Mouse (Mus musculus): ENCODE results near the gene Bcor.

DNA sequence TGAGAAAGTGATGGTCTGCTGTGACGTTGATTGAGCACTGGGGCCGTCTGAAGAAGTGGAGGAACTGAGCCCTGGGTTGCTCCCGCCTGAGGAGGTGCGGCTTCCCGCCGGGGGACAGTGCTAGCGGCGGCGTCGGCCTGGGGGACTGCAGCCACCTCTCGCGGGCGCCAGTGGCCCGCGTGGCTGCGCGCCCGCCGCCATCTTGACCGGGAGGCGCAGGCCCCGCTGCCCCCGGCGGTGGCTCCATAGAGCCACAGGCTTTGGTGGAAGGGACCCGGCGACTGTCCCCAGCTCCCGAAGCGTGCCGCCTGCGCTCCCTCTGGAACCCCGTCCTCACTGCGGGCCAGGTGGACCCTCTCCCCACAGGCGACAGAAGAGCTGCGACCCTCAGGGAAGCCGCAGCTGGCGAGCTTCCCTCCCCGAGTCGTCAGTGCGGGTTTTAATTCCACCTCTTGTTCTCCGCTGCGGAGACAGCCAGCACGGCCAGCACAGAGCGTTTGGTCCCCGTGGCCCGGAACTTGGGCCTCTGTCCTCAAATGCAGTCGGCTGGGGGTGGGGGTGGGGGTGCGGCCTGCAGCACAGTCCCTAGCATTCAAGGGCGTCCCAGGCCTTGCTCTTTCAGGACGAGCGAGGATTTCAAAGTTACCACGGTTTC is 19.9 kb downstream of the Bcor start:
- no peak for TF ChIP-seq CTCF (IDR thresholded peaks at IDR 0.05; ENCODE audit: low read depth, low read length)
- no peak for TF ChIP-seq POLR2A (IDR thresholded peaks at IDR 0.05; ENCODE audit: extremely low read depth, insufficient read depth, low read length)

All from liver, adult 2 months (tissue).